Mouse (Mus musculus) ovary, postnatal 36 days (tissue): ENCODE results near the gene Tceal1.

Experiments
- DNase-seq: peaks from one replicate; pipeline ENCODE4 v3.0.0; 2022; ENCODE audit warnings: low spot score, mixed read lengths

The Tceal1 gene

DNA sequence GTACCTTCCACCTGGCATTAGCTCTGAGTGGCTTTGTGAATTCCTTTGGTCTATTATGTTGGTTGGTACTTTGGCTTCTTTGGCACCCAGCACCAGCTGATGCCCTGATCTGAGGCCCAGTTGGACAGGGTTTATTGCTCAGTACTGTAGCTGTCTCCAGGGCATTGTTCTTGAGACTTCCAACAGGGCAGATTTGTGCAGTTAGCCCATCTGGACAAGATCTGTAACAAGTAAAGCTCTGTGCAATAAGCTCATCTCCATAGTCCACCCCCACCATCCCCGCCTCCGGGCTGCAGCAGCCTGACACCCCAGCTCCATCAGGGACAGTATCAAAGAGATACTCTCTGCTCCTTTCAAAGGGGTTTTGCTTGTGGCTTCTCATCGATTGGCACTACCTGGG is 47.7 kb downstream of the Tceal1 start:
- DNase-seq = no peak
